Mouse (Mus musculus) right cerebral cortex, postnatal 25 days (tissue): ENCODE measurements at regions not wholly inside any gene's neighbourhood (a gene's known extent, or its start where the extent isn't known, plus 50 kb on each side); places are given as distances from the start of the nearest gene placed in this dataset.

ENCODE experiments used
- DNase-seq: peaks from one replicate; pipeline ENCODE4 v3.0.0; 2022

DNA sequence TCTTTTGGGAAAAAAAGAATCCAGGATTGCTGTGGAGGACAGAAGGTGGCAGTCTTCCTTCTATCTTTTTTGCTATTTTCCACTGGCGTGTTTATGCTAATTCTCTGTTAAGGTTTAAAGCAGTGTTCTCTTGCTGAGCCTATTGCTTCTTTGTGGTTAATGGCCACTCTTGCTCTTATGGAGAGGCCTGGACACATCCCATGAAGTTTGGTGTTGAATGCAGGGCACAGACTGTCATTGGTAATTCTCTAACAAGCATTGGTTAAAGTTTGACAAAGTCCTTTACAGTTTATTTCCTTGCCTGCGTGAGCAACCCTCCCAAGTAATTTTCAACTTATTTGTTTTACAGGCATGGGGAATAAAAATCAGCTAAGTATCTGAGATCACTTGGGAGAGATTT is 165.1 kb upstream of the Pdcd1 start:
- DNase-seq = no peak

- DNase-seq = no peak
These were observed 156.6 kb upstream of the Pdcd1 start for GRCm38 (mm10) chr1:94208929-94209328.

- DNase-seq = no peak
These were observed 155.5 kb upstream of the Pdcd1 start for GRCm38 (mm10) chr1:94207859-94208258.

GRCm38 (mm10) chr1:94203281-94203680 is 150.9 kb upstream of the Pdcd1 start:
- no peak for DNase-seq

DNA sequence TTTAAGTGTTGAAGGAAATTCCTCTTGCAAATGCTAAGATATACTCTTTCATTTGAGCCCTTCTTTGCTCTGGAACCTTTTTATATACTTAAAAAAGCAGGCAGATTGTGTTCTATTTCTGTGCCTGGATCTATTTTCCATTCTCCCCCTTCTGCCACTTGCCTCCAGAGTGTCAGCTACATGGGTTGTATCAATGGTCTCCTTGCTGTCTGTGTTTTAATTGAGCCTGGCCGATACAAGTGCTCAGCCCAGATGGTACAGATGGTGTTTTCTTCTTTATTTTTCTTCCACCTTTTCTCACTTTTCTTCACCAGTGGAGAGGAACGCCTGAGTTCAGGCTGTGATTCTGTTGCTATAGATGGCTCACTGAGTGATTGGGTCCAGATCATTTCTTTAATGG is 131.5 kb upstream of the Pdcd1 start:
- DNase-seq = peak; percentile 8

DNA sequence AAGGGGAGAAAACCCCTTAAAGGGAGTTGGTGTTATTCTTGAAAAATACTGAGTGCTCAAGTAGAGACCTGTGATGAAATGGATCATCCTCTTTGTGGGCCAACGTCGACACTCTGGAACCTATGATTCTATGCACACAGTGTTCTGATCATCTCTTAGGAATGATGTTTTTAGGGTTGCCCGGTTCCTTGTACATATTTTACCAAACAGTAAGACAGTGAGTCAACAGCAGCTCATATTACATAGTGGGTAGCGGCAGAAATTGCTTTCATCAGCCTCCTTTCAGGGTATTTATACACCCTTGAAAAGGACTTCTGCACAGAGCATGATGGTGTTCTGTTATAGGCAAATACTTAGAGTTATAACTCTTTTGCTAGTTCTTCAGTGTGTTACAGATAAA is 97.6 kb upstream of the Pdcd1 start:
- DNase-seq = no peak

DNA sequence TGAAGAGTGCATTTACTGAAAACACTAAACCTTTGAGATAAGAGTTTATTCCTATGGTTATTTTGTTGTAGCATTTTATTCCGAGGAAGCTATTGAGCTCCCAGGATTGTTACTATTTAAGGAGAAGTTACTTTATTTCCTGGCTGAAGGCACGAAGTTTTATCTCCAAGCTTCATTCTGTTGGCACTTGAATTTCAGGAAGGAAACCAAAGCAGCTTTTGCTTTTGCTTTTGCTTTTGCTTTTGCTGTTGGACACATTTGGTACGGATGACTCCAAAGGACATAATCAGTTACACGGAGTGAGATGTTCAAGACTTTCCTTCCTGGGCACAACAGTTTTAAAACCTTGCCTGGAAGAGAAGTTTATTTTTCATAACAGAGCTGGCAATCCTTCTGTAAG is 94.7 kb upstream of the Pdcd1 start:
- no peak for DNase-seq

- no peak for DNase-seq
These were observed 88.2 kb upstream of the Pdcd1 start for GRCm38 (mm10) chr1:94140518-94140917.

- no peak for DNase-seq
These were observed 87.2 kb upstream of the Pdcd1 start for GRCm38 (mm10) chr1:94139445-94140062.

- DNase-seq = peak; percentile 14
These were observed 84.4 kb upstream of the Pdcd1 start for GRCm38 (mm10) chr1:94136731-94137130.
